Mouse (Mus musculus) CD8-positive naive resting alpha-beta T cell, adult 57 days (primary cell): ENCODE data around the gene Pdpk1. TPM values are rescaled to one million over a fixed set of nuclear protein-coding genes. Genes with fewer than 3 reads are reported as not detected.

ENCODE experiments used
- total RNA-seq: library from RNA; stranded (reverse); gene quantifications from one replicate; pipeline ENCODE4 v1.2.4, GENCODE M21; 2023

Gene Pdpk1
- total RNA-seq = 80.3 TPM

DNA sequence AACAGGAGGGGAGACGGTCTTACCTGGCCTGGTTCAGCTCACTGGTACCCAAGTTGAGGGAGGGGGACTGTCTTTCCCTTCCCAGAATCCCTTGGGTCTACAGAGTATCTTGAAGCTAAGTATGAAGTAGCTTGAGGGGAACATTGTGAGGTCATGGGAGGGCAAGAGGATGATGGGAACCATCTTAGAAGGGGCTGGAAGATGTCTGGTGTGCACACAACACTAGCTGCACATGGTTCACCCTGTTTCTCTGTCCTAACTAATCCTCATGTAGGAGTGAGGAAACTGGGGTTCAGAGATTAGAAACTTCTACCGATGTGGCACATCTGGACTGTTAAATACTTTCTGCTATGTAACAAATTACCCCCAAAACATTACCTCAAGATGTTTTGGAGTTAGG lies at the start of gene Pdpk1:
Gene Pdpk1, minus strand, starts transcription at position 101 of the 400 bp plus-strand sequence.

DNA sequence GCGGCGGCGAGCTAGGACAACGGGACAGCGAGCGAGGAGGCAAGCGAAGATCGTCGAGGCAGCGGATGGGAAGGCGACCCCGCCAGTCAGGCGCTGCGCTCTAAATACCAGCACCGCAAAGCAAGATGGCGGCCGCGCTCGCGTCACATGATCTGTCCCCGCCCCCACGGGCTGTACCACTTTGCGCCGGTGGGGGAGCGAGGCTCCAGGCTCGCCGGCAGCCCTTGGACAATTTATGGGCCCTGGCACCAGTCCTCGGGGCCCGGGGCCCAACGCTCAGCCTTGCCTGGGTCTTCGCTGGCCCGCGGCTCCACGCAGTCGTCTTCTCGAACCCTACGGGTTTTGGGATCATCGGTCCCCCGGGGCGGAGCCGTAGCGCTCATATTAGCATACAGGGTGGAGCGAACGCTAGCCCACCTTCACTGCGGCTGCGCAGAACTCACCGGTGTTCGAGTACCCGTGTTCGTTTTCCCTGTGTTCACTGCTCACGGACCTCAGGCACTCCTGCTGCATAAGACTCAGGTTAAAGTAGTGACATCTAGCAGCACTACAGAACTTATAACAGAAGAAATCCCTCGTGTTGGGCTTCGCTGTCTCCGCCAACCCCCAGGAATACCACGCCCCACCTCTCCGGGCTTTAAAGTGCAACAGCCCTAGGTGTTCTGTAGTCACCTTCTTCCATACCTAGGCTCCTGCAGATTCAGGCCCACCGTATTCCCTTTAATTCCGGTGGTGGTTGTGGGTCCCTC lies 18.8 kb upstream of the Pdpk1 start, which contains the start of gene Atp6v0c:
Gene Atp6v0c, minus strand, starts transcription at position 386 of the 749 bp plus-strand sequence.

DNA sequence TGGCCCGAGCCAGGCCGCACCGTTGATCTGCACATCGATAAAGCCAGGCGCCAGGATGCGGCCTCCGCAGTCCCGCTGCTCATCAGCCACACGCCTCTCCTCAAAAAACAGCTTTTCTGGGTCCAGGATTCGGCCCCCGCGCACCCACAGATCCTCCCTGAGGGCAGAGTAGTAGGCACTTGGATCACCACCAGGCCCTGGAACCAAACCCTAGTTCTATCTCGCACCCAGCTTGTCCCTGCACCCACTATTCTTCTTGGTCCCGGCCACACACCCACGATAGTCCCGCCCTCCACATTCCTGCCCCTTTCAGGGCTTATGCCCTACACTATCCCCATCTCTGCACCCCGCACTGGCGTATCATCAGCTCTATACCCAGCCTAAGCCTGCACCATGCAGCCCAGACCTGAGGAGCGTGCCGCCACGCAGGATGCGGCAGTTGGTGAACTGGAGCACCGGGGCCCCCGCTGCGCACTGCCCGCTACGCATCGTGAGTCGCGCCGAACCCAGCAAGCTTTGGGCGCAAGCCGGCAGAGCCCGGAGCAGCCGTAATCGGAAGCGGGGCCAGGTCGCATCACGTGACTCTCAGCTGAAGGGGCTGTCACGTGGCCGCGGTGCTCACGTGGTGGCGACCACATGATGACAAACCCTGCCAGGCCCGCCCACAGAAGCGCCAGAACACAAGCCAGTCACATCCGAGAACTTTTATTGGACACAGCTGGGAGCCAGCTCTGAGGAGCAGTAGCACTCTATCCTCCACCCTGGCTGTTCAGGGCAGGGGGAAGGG lies 12.6 kb upstream of the Pdpk1 start, which contains the start of gene Amdhd2:
Gene Amdhd2, minus strand, starts transcription at position 591 of the 787 bp plus-strand sequence.

DNA sequence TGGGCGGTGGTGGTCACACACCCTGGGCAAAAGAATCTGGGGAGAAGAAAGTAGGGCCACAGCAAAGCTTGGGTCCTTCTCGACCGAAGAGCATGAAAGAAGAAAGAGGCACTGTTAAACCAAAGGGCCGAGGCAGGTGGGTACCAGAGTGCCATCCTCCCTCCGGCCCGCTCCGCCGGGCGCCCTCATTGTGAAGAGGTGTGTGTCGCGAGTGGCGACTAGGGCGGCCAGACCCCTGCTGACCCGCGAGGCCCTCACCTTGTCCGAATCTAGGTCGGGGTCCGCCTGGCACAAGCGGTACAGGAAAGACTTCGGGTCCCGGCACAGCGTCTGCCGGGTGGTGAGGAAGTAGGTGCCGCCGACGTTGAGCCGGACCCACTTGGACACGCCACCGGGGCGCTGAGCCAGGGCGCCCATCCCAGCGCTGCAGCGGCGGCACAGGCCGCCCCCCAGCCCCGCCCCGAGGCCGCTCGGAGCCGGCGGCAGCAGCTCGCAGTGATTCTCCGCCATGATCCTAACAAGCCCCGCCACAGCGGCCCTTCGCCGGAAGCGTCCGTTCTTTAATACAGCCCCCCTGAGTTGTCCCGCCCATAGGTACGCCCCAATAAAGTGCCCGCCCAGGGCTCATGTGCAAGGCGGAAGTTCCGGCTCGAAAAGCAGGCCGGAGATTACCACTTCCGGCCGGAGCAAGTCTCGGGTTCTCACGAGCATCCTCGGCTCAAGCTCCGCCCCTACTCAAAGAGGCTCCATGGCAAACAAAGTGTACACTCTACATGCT lies 77.6 kb downstream of the Pdpk1 start, which contains the start of gene Kctd5:
Gene Kctd5, minus strand, starts transcription at position 567 of the 778 bp plus-strand sequence.

DNA sequence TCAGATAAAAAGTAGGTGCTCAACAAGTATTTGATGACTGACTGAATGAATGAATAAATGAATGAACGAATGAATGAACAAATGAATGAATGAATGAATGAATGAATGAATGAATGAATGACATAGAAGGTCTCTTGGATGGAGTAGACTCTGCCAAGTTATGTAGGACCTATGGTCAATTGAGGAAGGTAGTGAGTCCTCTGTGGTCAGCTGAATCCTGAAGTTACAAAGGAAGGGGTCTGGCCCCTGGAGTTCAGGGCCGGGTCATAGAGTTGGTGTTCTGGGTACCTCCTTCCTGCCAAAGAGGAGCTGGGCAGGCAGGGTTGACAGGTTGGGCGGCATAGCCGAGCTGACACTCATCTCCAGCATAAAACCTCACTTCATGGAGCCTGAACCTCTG lies 112.9 kb downstream of the Pdpk1 start, which contains the start of gene Prss27:
Gene Prss27, plus strand, starts transcription at position 301 of the 400 bp plus-strand sequence.

Other genes with a start within 250 kb of the Pdpk1 start
- not detected for gene Dcpp3, start 233.5 kb downstream of the Pdpk1 start, total RNA-seq
- not detected for gene Sbp, start 209.3 kb downstream of the Pdpk1 start, total RNA-seq
- gene Sbpl, start 195.7 kb downstream of the Pdpk1 start, total RNA-seq = not detected
- 3.3 TPM for gene Prss30, start 170.4 kb downstream of the Pdpk1 start, total RNA-seq
- gene Prss22, start 152.8 kb downstream of the Pdpk1 start, total RNA-seq = not detected
- gene Prss27, start 112.8 kb downstream of the Pdpk1 start, total RNA-seq = not detected
- 29.3 TPM for gene Kctd5, start 77.4 kb downstream of the Pdpk1 start, total RNA-seq
- gene Amdhd2, start 12.8 kb upstream of the Pdpk1 start, total RNA-seq = 27.2 TPM
- 183 TPM for gene Atp6v0c, start 18.8 kb upstream of the Pdpk1 start, total RNA-seq
- 0.46 TPM for gene Tbc1d24, start 54.6 kb upstream of the Pdpk1 start, total RNA-seq
- gene Ntn3, start 58.6 kb upstream of the Pdpk1 start, total RNA-seq = not detected
- gene Tedc2, start 69.9 kb upstream of the Pdpk1 start, total RNA-seq = 7.6 TPM
- gene Ccnf, start 100.6 kb upstream of the Pdpk1 start, total RNA-seq = 5.2 TPM
- gene Abca17, start 200.1 kb upstream of the Pdpk1 start, total RNA-seq = 0.12 TPM
- 49.1 TPM for gene Abca3, start 201.0 kb upstream of the Pdpk1 start, total RNA-seq